Mouse (Mus musculus) thymus, adult 2 months (tissue): ENCODE data around the gene Prnd.

Source experiments
- CTCF ChIP-seq: fragments of 200-500 bp; IDR thresholded peaks from 2 replicates; pipeline ENCODE4 v1.5.1; 2012; ENCODE audit warnings: mild to moderate bottlenecking, control low read depth, low read length, moderate library complexity, borderline replicate concordance; ENCODE audit not compliant: control insufficient read depth, poor library complexity, insufficient read depth; ENCODE audit errors: extremely low read depth
- POLR2A ChIP-seq: fragments of 200-500 bp; IDR thresholded peaks from 2 replicates; pipeline ENCODE4 v1.6.1; 2012; ENCODE audit warnings: mild to moderate bottlenecking, low read length, control low read depth, moderate library complexity; ENCODE audit not compliant: control insufficient read depth, poor library complexity, insufficient read depth; ENCODE audit errors: extremely low read depth

GRCm38 (mm10) chr2:131952456-131952855 is 1.8 kb downstream of the Prnd start:
- TF ChIP-seq CTCF, result no peak
- no peak for TF ChIP-seq POLR2A
